Mouse (Mus musculus): ENCODE results near the gene Gcnt3.
"Not testable (repeated sequence)": the region's sequence is repeated elsewhere in the genome, so short reads cannot be mapped to it uniquely, and the experiment has no call there.

Gcnt3 gene

GRCm38 (mm10) chr9:70044865-70045264 lies 7.0 kb upstream of the Gcnt3 start:
- ATAC-seq (ENCODE audit: low TSS enrichment) = no peak

- ATAC-seq (ENCODE audit: low TSS enrichment) = no peak
These were observed 5.0 kb upstream of the Gcnt3 start for GRCm38 (mm10) chr9:70042935-70043334.

DNA sequence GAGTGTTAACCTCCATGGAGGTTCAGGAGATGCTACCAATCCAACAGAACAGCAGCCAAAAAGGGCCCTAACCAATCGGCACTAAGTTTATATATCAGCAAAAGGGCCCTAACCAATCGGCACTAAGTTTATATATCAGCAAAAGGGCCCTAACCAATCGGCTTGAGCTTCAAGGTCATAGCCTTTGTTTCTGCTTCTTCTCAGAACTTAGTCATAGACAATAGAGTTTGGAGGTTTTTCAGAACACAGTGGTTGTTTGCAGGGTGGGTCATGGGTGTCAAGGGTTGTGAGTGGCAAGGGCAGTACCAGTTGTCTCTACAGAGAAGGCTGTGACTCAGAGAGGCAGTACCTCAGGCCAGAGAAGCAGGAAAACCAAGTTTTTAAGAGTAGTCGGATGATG lies 4.2 kb upstream of the Gcnt3 start:
- ATAC-seq (ENCODE audit: low TSS enrichment) = no peak

DNA sequence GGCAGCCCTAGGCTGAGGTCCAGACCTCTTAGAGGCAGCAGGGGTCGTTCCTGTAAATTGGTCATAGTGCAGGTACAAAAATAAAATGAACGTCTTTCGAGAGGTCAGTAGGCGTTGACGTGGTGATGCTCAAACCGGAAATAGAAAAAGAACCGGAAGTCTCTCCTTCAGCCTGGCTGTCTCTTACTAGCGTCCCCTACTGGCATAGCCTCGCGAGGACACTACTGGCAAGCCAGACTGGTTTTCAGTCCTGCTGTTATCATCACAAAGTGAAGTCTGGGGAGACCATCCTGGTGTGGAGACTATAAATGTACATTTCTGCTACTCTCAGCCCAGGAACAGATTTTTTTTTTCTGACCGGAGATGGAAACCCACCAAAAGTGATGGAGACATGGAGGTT lies 2.7 kb upstream of the Gcnt3 start:
- no peak for ATAC-seq (ENCODE audit: low TSS enrichment)

DNA sequence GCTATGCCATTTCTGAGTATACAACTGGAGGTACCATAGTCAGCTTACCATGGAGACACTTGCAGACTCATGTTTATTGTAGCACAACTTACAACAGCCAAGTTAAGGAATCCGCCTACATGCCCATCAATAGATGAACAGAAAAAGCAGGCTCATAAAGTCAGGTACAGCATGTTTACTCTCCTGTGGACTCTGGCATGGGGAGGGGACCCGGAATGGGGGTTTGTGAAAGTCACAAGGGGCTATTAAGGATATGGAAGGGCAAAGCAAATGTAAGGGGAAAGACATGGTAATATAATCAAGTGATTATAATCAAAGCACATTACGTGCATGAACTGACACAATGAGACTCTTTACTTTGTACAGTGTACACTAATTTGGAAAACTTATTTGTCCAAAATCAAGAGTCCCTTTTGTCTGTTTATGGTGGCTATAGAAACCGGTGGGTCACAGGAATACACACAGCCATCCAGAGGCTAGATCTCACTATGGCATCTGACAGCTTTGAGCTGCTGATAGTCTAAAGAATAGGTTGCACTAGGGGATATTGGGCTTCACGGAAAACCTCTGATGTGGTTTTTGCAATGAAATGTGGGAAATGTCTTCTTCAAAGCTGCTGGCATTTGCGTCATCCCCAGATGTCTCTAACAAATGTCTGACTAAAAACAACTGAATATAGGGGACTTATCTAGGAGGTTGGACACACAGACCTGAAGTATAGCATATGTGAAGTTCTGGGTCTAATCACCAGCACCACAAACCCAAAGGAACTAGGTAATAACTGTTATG lies 1.9 kb upstream of the Gcnt3 start:
- ATAC-seq (ENCODE audit: low TSS enrichment) = no peak

- ATAC-seq (ENCODE audit: low TSS enrichment) = no peak
These were observed 1.2 kb downstream of the Gcnt3 start for GRCm38 (mm10) chr9:70036646-70037045.

DNA sequence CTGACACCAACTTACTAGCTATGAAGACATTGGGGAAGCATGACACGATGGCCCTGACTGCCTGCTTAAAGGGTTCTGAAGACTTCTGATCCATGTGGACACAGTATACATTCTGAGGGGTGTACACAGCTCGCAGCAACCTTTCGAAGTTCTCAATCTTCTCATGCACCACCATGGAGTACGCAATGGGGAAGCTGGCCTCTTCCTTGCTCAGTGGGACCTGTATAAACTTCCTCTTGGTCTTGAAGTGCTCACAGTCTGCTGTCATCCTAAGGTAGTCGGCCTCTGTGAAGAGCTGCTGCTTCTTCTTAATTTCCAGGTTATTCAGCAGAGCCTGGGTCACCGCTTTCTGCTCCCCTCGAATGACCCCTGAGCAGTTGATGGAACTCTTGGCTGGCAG lies 3.2 kb downstream of the Gcnt3 start:
- no peak for ATAC-seq (ENCODE audit: low TSS enrichment)

GRCm38 (mm10) chr9:70033056-70033455 lies 4.8 kb downstream of the Gcnt3 start:
- no peak for ATAC-seq (ENCODE audit: low TSS enrichment)

DNA sequence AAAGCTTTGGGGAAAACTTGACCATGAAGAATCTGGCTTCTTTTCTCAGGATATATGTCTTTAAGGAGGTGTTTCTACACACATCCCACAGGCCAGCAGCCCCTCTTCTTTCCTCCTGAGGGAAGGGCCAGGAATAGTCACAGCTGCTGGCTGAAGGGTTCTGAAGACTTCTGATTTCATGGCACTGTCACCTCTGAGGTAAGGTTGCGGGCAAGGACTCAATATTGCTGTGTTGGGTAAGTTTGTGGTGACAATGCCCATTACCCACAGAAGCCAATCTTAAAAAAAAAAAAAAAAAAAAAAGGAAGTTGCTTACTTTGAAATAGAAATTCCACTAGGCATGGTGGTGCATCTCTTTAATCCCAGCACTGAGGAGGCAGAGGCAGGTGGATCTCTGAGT lies 5.7 kb downstream of the Gcnt3 start:
- ATAC-seq (ENCODE audit: low TSS enrichment) = no peak

GRCm38 (mm10) chr9:70025365-70026012 lies 12.4 kb downstream of the Gcnt3 start:
- ATAC-seq (ENCODE audit: low TSS enrichment) = no peak

GRCm38 (mm10) chr9:70024648-70025047 lies 13.2 kb downstream of the Gcnt3 start:
- no peak for ATAC-seq (ENCODE audit: low TSS enrichment)

DNA sequence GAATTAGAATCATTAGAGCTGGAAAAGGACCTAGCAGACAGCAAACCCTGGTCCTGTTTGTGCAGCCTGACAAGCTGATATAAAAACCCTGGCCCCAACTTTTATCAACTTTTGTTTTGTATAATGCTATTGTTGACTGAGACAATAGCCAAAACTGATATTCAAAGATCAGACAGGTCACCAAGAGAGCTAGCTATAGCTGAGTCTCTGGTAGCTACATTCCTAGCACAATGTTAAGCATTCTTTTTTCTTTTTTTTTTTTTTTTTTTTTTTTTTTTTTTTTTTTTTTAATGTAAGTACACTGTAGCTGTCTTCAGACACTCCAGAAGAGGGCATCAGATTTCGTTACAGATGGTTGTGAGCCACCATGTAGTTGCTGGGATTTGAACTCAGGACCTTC lies 14.3 kb downstream of the Gcnt3 start:
- ATAC-seq (ENCODE audit: low TSS enrichment) = not testable (repeated sequence)

GRCm38 (mm10) chr9:70022083-70022482 lies 15.8 kb downstream of the Gcnt3 start:
- ATAC-seq (ENCODE audit: low TSS enrichment) = no peak

GRCm38 (mm10) chr9:70021610-70022009 lies 16.3 kb downstream of the Gcnt3 start:
- ATAC-seq (ENCODE audit: low TSS enrichment) = no peak

- ATAC-seq (ENCODE audit: low TSS enrichment) = no peak
These were observed 19.0 kb downstream of the Gcnt3 start for GRCm38 (mm10) chr9:70018879-70019278.

DNA sequence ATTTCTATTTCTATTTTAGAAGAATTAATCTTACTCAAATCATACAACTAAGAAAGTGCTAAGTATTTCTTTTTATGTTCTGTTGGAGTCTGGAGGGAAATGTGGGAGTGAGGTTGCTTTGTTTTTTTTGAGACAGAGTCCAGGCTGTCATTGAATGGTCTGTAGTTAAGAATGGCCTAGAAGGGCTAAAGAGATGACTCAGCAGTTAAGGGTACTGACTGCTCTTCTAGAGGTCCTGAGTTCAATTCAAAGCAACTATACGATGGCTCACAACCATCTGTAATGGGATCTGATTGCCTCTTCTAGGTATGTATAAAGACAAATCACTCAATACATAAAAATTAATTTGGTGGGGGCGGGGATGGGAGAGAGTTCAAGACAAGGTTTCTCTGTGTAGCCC lies 22.3 kb downstream of the Gcnt3 start:
- no peak for ATAC-seq (ENCODE audit: low TSS enrichment)

DNA sequence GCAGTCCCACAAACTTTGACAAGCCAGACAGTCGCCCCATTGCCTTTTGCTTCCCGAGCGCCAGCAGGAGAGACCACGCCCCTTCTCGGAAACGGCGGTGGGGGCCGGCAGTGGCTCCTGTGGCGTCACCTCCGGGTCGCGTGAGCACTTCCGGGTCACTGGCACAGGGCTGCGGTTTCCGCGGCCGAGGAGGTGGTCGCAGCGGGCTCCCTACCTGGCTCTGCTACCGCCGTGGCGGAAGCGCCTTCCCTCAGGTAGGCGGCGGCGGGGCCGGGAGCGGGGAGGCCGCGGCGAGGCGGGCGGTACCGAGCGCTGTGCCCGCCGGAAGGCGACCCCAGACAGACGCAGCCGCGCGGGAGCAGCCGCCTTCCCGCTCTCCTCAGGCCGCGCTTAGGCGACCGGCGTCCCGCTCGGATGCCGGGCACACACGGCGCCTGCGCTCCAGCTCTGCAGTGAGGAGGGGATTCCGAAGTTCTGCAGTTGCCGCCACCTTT lies 25.4 kb downstream of the Gcnt3 start, which contains the start of gene Gtf2a2:
Gene Gtf2a2, plus strand, starts transcription at position 143 of the 494 bp plus-strand sequence.
- peak; percentile 97 for ATAC-seq (ENCODE audit: low TSS enrichment)

DNA sequence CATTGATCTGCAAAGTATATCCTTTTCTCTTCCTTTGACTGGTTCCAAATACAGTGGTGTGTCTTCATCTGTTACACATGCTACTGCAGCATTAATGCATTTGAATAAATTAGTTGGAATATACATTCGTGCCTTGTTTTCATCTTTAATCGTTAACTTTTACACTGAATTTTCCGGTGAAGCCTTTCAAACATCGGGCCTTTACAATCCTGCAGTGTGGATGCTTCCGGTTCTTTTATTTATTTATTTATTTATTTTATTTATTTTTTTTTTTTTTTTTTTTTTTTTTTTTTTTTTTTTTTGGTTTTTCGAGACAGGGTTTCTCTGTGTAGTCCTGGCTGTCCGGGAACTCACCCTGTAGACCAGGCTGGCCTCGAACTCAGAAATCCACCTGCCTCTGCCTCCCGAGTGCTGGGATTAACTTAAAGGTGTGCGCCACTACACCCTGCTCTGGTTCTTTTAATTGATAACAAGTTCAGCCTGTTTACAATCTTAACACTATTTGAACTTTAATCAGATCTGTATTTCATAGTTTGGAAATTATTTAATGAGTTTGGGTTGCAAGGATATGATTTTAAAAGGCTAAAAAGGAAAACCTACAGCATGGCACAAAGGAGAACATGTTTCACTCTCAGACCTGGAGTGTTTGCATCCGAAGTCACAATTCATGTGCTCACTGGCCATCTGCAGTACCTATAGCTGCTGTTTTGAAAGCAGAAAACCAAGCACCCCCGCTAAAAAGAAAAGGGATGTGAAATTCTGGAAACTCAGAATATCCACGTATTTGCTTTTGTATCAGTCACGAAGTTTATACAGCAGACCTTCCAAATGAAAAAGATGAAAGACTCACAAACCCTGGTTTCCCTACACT lies 26.1 kb downstream of the Gcnt3 start:
- ATAC-seq (ENCODE audit: low TSS enrichment) = peak; percentile 3; the same call in 1 of the 2 replicates

DNA sequence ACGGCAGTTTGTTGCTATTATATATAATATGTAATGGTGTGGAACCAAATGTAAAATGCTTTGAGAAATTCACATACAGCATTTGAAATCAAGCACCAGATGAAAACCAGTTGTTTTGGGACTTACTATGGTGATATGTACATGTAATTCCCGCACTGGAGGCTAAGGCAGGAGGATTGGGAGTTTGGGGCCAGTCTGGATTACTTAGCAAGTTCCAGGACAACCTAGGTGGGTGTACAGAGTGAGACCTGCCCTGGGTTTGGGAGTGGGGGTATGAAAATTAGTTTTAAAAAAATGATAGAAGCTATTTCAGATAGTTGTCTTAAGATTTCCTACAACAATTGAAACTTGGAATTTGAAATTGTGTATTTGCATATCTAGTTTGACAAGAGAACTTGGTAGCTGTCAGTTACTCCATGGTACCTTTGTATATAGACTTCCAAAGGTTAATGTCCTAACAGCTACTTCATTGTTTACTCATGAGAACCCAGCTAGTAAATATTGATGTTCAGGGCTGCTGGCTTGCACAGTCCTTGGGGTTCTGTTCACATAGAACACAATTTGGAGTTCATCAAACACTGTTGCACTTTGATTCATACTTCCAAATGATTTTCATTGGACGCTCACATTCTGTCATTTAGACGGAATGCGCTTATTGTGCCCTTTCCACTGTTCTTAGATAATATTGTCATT lies 27.0 kb downstream of the Gcnt3 start:
- no peak for ATAC-seq (ENCODE audit: low TSS enrichment)

DNA sequence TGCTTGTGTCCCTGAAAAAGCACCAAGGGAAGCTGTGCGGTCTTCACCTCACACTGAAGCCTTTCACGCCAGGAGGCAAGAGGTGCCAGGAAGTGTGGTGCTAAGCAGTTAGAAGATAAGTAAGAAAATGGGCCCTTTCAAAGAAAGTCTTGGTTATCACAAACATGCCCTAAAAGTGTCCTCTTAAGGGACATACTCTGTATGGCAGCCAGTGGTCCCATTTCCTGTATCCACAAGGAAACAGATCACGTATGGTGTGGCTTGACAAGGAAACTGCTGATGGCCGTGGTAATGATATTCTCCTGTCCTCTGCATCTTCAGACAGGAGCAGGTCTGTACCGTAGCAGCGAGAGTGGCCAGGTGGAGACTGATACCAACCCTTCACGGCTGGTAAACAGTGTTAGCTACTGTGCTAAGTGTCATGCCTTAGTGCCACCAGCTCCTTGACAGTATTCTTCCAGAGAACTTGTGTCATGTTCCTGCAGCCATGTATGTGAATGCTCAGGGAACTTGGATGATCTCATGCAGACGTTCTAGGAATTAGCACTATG lies 28.1 kb downstream of the Gcnt3 start:
- no peak for ATAC-seq (ENCODE audit: low TSS enrichment)

GRCm38 (mm10) chr9:70007506-70008248 lies 30.2 kb downstream of the Gcnt3 start:
- no peak for ATAC-seq (ENCODE audit: low TSS enrichment)
